Mouse (Mus musculus) intestine, postnatal 0 days (tissue): ENCODE data around the gene Dnajc3. TPM values are rescaled to one million over a fixed set of nuclear protein-coding genes. Genes with fewer than 3 reads are reported as not detected.

Experiments used
- ATAC-seq: fragments of 200-750 bp; cut with Nextera tagmentation; 2 replicates; pipeline ENCODE4 v1.8.0; 2017; ENCODE audit warnings: mild to moderate bottlenecking, moderate TSS enrichment, moderate library complexity
- H3K27ac ChIP-seq: fragments of 300-500 bp; sonication (generic); 2 replicates; pipeline ENCODE4 v1.5.1; 2014; ENCODE audit warnings: mild to moderate bottlenecking, low read depth, low read length, moderate library complexity
- H3K27me3 ChIP-seq: fragments of 300-500 bp; sonication (generic); replicated peaks from 2 replicates; pipeline ENCODE4 v1.6.1; 2014; ENCODE audit warnings: low read length, mixed read lengths; ENCODE audit not compliant: control insufficient read depth, insufficient read depth
- H3K36me3 ChIP-seq: fragments of 300-500 bp; sonication (generic); 2 replicates; pipeline ENCODE4 v1.6.1; 2014; ENCODE audit warnings: mild to moderate bottlenecking, moderate library complexity; ENCODE audit not compliant: control insufficient read depth, insufficient read depth
- H3K4me1 ChIP-seq: fragments of 300-500 bp; sonication (generic); replicated peaks from 2 replicates; pipeline ENCODE4 v1.6.1; 2014; ENCODE audit warnings: antibody characterized with exemption, low read length, mixed read lengths; ENCODE audit not compliant: control insufficient read depth, insufficient read depth
- H3K4me2 ChIP-seq: fragments of 300-500 bp; sonication (generic); replicated peaks from 2 replicates; pipeline ENCODE4 v1.6.1; 2014; ENCODE audit warnings: low read depth, mild to moderate bottlenecking, moderate library complexity
- H3K4me3 ChIP-seq: fragments of 300-500 bp; sonication (generic); 2 replicates; pipeline ENCODE4 v1.5.1; 2014; ENCODE audit warnings: low read depth, low read length
- H3K9ac ChIP-seq: fragments of 300-500 bp; sonication (generic); 2 replicates; pipeline ENCODE4 v1.6.1; 2014; ENCODE audit warnings: mild to moderate bottlenecking, low read depth, low read length
- H3K9me3 ChIP-seq: fragments of 300-500 bp; sonication (generic); 2 replicates; pipeline ENCODE4 v1.6.1; 2016; ENCODE audit warnings: mixed run types; ENCODE audit not compliant: control insufficient read depth
- CTCF ChIP-seq: sonication (generic); IDR thresholded peaks from 2 replicates; pipeline ENCODE4 v1.5.1; 2016; ENCODE audit warnings: low read depth, mild to moderate bottlenecking, control low read depth, antibody characterized with exemption, moderate library complexity
- WGBS: fragments of 180-500 bp; shearing (Covaris S2); extraction: QIAGEN DNeasy Blood & Tissue Kit; methylation state at CpG from one replicate; pipeline ENCODE4 v1.1.7; 2014; 5-methylcytosine and 5-hydroxymethylcytosine counted together
- polyA plus RNA-seq: library from polyadenylated mRNA; unstranded; fragments of >200 nt; fragmentation: Nextera tagmentation; extraction: Ambion mirVana; gene quantifications from 2 replicates; pipeline ENCODE4 v1.2.1, GENCODE M21; 2015

Gene Dnajc3
- polyA plus RNA-seq, 1 experiment from 2014 or later = 38.1 TPM

GRCm38 (mm10) chr14:118984161-118984560 lies 46.4 kb downstream of the Dnajc3 start:
- no peak for TF ChIP-seq CTCF
- no peak overlapping the region for H3K4me2 ChIP-seq
- no peak overlapping the region for H3K9ac ChIP-seq
- no peaks in the 10 kb centered on the region for H3K27me3 ChIP-seq
- H3K4me1 ChIP-seq = no peaks in the 10 kb centered on the region
- 85% methylated on average over 4 of the region's 4 CpGs for WGBS
- no peaks in the 10 kb centered on the region for H3K9me3 ChIP-seq
- H3K27ac ChIP-seq = no peak overlapping the region
- peaks cover 16% of the 10 kb centered on the region for H3K36me3 ChIP-seq
- H3K4me3 ChIP-seq = no peak overlapping the region
- ATAC-seq = no peak

- Histone ChIP-seq H3K4me2 (no peak overlapping the region), H3K27me3 (no peaks in the 10 kb centered on the region), H3K4me1 (no peaks in the 10 kb centered on the region), H3K36me3 (0 out of 2 replicates have a peak, but pooled peaks cover 7% of the 10 kb centered on the region), H3K27ac (no peak overlapping the region), H3K9ac (no peak overlapping the region), H3K9me3 (no peaks in the 10 kb centered on the region), H3K4me3 (no peak overlapping the region)
- no peak for ATAC-seq
- WGBS = 47% methylated on average over 16 of the region's 16 CpGs
- TF ChIP-seq CTCF = peak; percentile 88
Observed at GRCm38 (mm10) chr14:118986653-118987522, 49.1 kb downstream of the Dnajc3 start.

- Histone ChIP-seq H3K36me3 (0 out of 2 replicates have a peak, but pooled peaks cover 7% of the 10 kb centered on the region), H3K9me3 (no peaks in the 10 kb centered on the region), H3K27me3 (no peaks in the 10 kb centered on the region), H3K4me2 (no peak overlapping the region), H3K9ac (no peak overlapping the region), H3K27ac (no peak overlapping the region), H3K4me3 (no peak overlapping the region), H3K4me1 (no peaks in the 10 kb centered on the region)
- no peak for ATAC-seq
- no peak for TF ChIP-seq CTCF
- WGBS = 64% methylated on average over 13 of the region's 13 CpGs
Observed at GRCm38 (mm10) chr14:118987523-118988496, 50.0 kb downstream of the Dnajc3 start.

GRCm38 (mm10) chr14:118995226-118995925 lies 57.6 kb downstream of the Dnajc3 start:
- Histone ChIP-seq H3K4me1 (no peaks in the 10 kb centered on the region), H3K27me3 (no peaks in the 10 kb centered on the region), H3K27ac (no peak overlapping the region), H3K36me3 (no peaks in the 10 kb centered on the region; the same call in 1 of the 2 replicates), H3K9ac (no peak overlapping the region), H3K4me3 (no peak overlapping the region), H3K9me3 (no peaks in the 10 kb centered on the region), H3K4me2 (no peak overlapping the region)
- peak; percentile 67 for ATAC-seq
- WGBS = 69% methylated on average over 9 of the region's 9 CpGs
- TF ChIP-seq CTCF = no peak

GRCm38 (mm10) chr14:119003320-119003719 lies 65.5 kb downstream of the Dnajc3 start:
- H3K36me3 ChIP-seq = no peaks in the 10 kb centered on the region; the same call in 1 of the 2 replicates
- no peak for ATAC-seq

More at GRCm38 (mm10) chr14:119003320-119003719, 65.5 kb downstream of the Dnajc3 start:
- no peaks in the 10 kb centered on the region for H3K4me1 ChIP-seq
- H3K9me3 ChIP-seq = no peaks in the 10 kb centered on the region
- H3K4me2 ChIP-seq = no peak overlapping the region
- no peak overlapping the region for H3K9ac ChIP-seq
- peak; percentile 75 for TF ChIP-seq CTCF
- H3K27me3 ChIP-seq = no peaks in the 10 kb centered on the region
- no peak overlapping the region for H3K4me3 ChIP-seq
- no peak overlapping the region for H3K27ac ChIP-seq
